8 mouse cellular contexts compared by ENCODE assay signal in genomic region chr8:75032961-75033360, GRCm38 (mm10). TPM values are rescaled to one million over a fixed set of nuclear protein-coding genes. Genes with fewer than 3 reads are reported as not detected.
DNase-seq lines count a peak whose midpoint lies in the region; ATAC-seq and TF ChIP-seq lines count a peak whose summit lies in the region.

No protein-coding gene starts in this region.

- H3K4me1 ChIP-seq in heart, embryonic 14.5 days (ENCODE audit: control insufficient read depth in 2 of 2, insufficient read depth in 2 of 2, low read length in 2 of 2) = peaks cover 9 to 14% of the 10 kb centered on the region in 2 experiments
- peaks cover 3% of the 10 kb centered on the region for H3K4me1 ChIP-seq in ES-Bruce4 (ENCODE audit: control insufficient read depth, insufficient read depth, low read length)
- H3K4me1 ChIP-seq in forebrain, embryonic 13.5 days = peaks cover 8% of the 10 kb centered on the region
- peaks cover 14% of the 10 kb centered on the region for H3K4me1 ChIP-seq in liver, embryonic 16.5 days (ENCODE audit: control insufficient read depth, low read depth, low read length)

- H3K4me3 ChIP-seq in heart, embryonic 14.5 days (ENCODE audit: control insufficient read depth in 1 of 2, insufficient read depth in 1 of 2, low read depth in 1 of 2, low read length in 2 of 2) = peak overlapping the region; percentile 19 to 74; a peak in 3 of 4 replicates
- H3K4me3 ChIP-seq in ES-Bruce4 (ENCODE audit: low read depth, low read length) = peak overlapping the region; percentile 45
- H3K4me3 ChIP-seq in forebrain, embryonic 13.5 days = peak overlapping the region; percentile 61
- peak overlapping the region; percentile 83 for H3K4me3 ChIP-seq in liver, embryonic 16.5 days (ENCODE audit: low read depth, low read length)

- no peak for DNase-seq in heart, postnatal 4 days
- DNase-seq in thymus, postnatal 4 days = no peak
- no peak for DNase-seq in adrenal gland, adult 8-10 months
- DNase-seq in yolk sac, embryonic 10.5 days (ENCODE audit: low spot score) = no peak

- H3K27me3 ChIP-seq in heart, embryonic 14.5 days (ENCODE audit: control insufficient read depth, insufficient read depth, low read length) = no peaks in the 10 kb centered on the region
- H3K27me3 ChIP-seq in ES-Bruce4 (ENCODE audit: control insufficient read depth, insufficient read depth, low read length, poor library complexity, severe bottlenecking) = no peaks in the 10 kb centered on the region
- no peaks in the 10 kb centered on the region for H3K27me3 ChIP-seq in forebrain, embryonic 13.5 days
- no peaks in the 10 kb centered on the region for H3K27me3 ChIP-seq in liver, embryonic 16.5 days (ENCODE audit: control insufficient read depth, insufficient read depth, low read depth, low read length)

- 61% methylated on average over 5 of the region's 5 CpGs for WGBS in heart, embryonic 14.5 days
- 74% methylated on average over 5 of the region's 5 CpGs for WGBS in forebrain, embryonic 13.5 days
- 61% methylated on average over 5 of the region's 5 CpGs for WGBS in liver, embryonic 16.5 days (ENCODE audit: insufficient replicate concordance)

- TF ChIP-seq POLR2A in ES-Bruce4 (IDR thresholded peaks at IDR 0.05; ENCODE audit: insufficient read depth, low read length) = no peak

- no peak for TF ChIP-seq CTCF in ES-Bruce4 (IDR thresholded peaks at IDR 0.05; ENCODE audit: low read depth, low read length)

- TF ChIP-seq EP300 in ES-Bruce4 (IDR thresholded peaks at IDR 0.05; ENCODE audit: insufficient read depth, low read depth, low read length) = no peak

- no peaks in the 10 kb centered on the region for H3K9me3 ChIP-seq in heart, embryonic 14.5 days (ENCODE audit: control insufficient read depth, low read length)
- no peaks in the 10 kb centered on the region for H3K9me3 ChIP-seq in ES-Bruce4 (replicated peaks; ENCODE audit: control insufficient read depth, insufficient read depth, low read length, poor library complexity, severe bottlenecking)
- no peaks in the 10 kb centered on the region for H3K9me3 ChIP-seq in forebrain, embryonic 13.5 days (replicated peaks)
- no peaks in the 10 kb centered on the region for H3K9me3 ChIP-seq in liver, embryonic 16.5 days (replicated peaks; ENCODE audit: control insufficient read depth, low read length)

- no peak for ATAC-seq in heart, embryonic 14.5 days (ENCODE audit: insufficient number of reproducible peaks, insufficient read depth, low FRiP score, low read depth)
- ATAC-seq in forebrain, embryonic 13.5 days = no peak
- no peak for ATAC-seq in liver, embryonic 16.5 days (ENCODE audit: low read depth)

- H3K9ac ChIP-seq in heart, embryonic 14.5 days (ENCODE audit: low read length) = peak overlapping the region; percentile 52; the same call in 1 of the 2 replicates
- no peak overlapping the region for H3K9ac ChIP-seq in ES-Bruce4 (ENCODE audit: low read depth, poor library complexity, severe bottlenecking)
- peak overlapping the region; percentile 68; the same call in 1 of the 2 replicates for H3K9ac ChIP-seq in forebrain, embryonic 13.5 days
- peak overlapping the region; percentile 34 for H3K9ac ChIP-seq in liver, embryonic 16.5 days (ENCODE audit: low read depth, low read length)

- peaks cover 42% of the 10 kb centered on the region for H3K36me3 ChIP-seq in heart, embryonic 14.5 days (ENCODE audit: control insufficient read depth, insufficient read depth, low read length)
- H3K36me3 ChIP-seq in ES-Bruce4 (ENCODE audit: control insufficient read depth, insufficient read depth, low read length, poor library complexity, severe bottlenecking) = peaks cover 37% of the 10 kb centered on the region
- H3K36me3 ChIP-seq in forebrain, embryonic 13.5 days (ENCODE audit: poor library complexity, severe bottlenecking) = peaks cover 29% of the 10 kb centered on the region
- peaks cover 11% of the 10 kb centered on the region for H3K36me3 ChIP-seq in liver, embryonic 16.5 days (ENCODE audit: control insufficient read depth, insufficient read depth)

- peak overlapping the region; percentile 22 to 82; a peak in 1 of 4 replicates for H3K27ac ChIP-seq in heart, embryonic 14.5 days (replicated peaks in 1 of 2; ENCODE audit: control insufficient read depth in 1 of 2, insufficient read depth in 1 of 2, low read depth in 2 of 2, low read length in 2 of 2)
- peak overlapping the region; percentile 42 for H3K27ac ChIP-seq in ES-Bruce4 (ENCODE audit: insufficient read depth, low read length)
- H3K27ac ChIP-seq in forebrain, embryonic 13.5 days = no peak overlapping the region
- H3K27ac ChIP-seq in liver, embryonic 16.5 days (ENCODE audit: low read length) = 0 out of 2 replicates have a peak overlapping the region, but pooled peaks have one; percentile 37

- H3K4me2 ChIP-seq in heart, embryonic 14.5 days (ENCODE audit: low read length) = peak overlapping the region; percentile 83
- peak overlapping the region; percentile 84 for H3K4me2 ChIP-seq in forebrain, embryonic 13.5 days
- peak overlapping the region; percentile 99 for H3K4me2 ChIP-seq in liver, embryonic 16.5 days (ENCODE audit: low read depth, low read length)

RNA-seq across cellular contexts. Expression of gene Tom1, which starts 0.5 kb away (rescaled TPM):
- polyA plus RNA-seq in heart, embryonic 14.5 days (2014; fragmentation: Nextera tagmentation; extraction: Ambion mirVana) = 42.6 and 45.9 TPM in 2 replicates
- total RNA-seq in heart, postnatal 4 days (2021) = 10 to 100 TPM; 70.7 to 73.3 TPM
- 44.6 and 46.1 TPM in 2 replicates for polyA plus RNA-seq in ES-Bruce4 (2011; ENCODE audit: insufficient read depth, insufficient read length, low read depth, missing spikeins)
- 16.9 and 20.1 TPM in 2 replicates for polyA plus RNA-seq in forebrain, embryonic 13.5 days (2015; fragmentation: Nextera tagmentation; extraction: Ambion mirVana)
- polyA plus RNA-seq in liver, embryonic 16.5 days (2015; fragmentation: Nextera tagmentation; extraction: Ambion mirVana) = 14.0 and 14.4 TPM in 2 replicates
- total RNA-seq in adrenal gland, adult 8-10 months (2022) = 10 to 100 TPM; 37.1 to 54.3 (median 48.0) TPM

RNA-seq across cellular contexts. Expression of gene Hmgxb4, which starts 39.8 kb away (rescaled TPM):
- polyA plus RNA-seq in heart, embryonic 14.5 days (2014; fragmentation: Nextera tagmentation; extraction: Ambion mirVana) = 24.8 and 25.7 TPM in 2 replicates
- 10 to 100 TPM; 23.0 to 26.4 TPM for total RNA-seq in heart, postnatal 4 days (2021)
- polyA plus RNA-seq in ES-Bruce4 (2011; ENCODE audit: insufficient read depth, insufficient read length, low read depth, missing spikeins) = 112 and 122 TPM in 2 replicates
- 51.1 and 51.2 TPM in 2 replicates for polyA plus RNA-seq in forebrain, embryonic 13.5 days (2015; fragmentation: Nextera tagmentation; extraction: Ambion mirVana)
- 7.9 and 8.7 TPM in 2 replicates for polyA plus RNA-seq in liver, embryonic 16.5 days (2015; fragmentation: Nextera tagmentation; extraction: Ambion mirVana)
- 10 to 100 TPM; 20.8 to 29.9 (median 25.2) TPM for total RNA-seq in adrenal gland, adult 8-10 months (2022)
